9 mouse cellular contexts compared by ENCODE assay signal in the genomic region with DNA sequence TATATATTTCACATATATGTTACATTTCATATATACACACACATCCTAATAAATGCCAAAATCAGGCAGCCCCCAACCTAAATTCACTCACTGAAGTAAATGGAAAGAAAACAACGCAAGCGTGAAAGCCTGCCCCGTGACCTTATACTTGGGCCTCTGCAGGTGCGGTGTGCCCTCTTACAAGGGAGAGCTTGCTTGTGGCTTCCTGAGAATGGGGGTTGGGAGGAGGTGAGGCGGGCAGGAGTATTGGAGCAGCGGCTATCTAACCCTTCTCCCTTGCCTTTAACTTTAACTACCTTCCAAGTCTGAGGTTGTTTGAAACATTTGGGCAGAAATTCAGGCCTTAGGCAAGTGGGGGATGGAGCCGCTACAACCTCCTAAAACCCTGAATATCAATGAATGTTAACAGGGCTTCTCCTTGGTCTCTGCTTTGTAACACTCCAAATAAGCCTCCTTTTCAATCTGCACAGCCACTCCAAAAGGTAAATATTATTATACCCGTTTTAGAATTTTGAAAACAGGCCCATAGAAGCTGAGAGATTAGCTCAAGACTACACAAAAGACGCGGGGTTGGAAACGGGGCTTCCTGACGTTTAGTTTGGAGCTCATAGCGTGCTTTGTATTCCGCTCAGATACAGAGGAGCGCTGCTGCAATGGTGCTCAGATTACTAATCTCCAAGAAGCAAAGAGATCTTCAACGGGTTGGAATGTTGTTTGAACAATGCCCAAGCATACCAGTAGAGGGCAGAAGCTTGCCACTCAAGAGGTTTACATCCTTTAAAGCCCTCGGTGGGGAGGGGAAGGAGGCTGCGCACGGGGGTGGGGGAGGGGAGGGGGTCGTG. TPM values are rescaled to one million over a fixed set of nuclear protein-coding genes. Genes with fewer than 3 reads are reported as not detected.
DNase-seq lines count a peak whose midpoint lies in the region; ATAC-seq and TF ChIP-seq lines count a peak whose summit lies in the region.
"Had no signal": no experiment of that assay in that cellular context is flagged by ENCODE, and none has a peak within 500 bp of the region (broad histone marks: within the 10 kb centered on the region; RNA-seq: fewer than 3 reads in every experiment).

No protein-coding gene starts in this region.

- ATAC-seq in hindbrain, embryonic 12.5 days (ENCODE audit: low FRiP score), result peak; percentile 89

- no peaks in the 10 kb centered on the region for H3K9me3 ChIP-seq in hindbrain, embryonic 12.5 days (replicated peaks)

- no peaks in the 10 kb centered on the region for H3K27me3 ChIP-seq in cerebellum, adult 2 months (ENCODE audit: control insufficient read depth, insufficient read depth, low read length)
- no peaks in the 10 kb centered on the region for H3K27me3 ChIP-seq in hindbrain, embryonic 12.5 days

- no peaks in the 10 kb centered on the region for H3K4me1 ChIP-seq in cerebellum, adult 2 months (ENCODE audit: control insufficient read depth, insufficient read depth, low read length)
- H3K4me1 ChIP-seq in hindbrain, embryonic 12.5 days, result peaks cover 6% of the 10 kb centered on the region; the same call in 1 of the 2 replicates

- TF ChIP-seq CTCF in cerebellum, adult 2 months (IDR thresholded peaks at IDR 0.05; ENCODE audit: borderline replicate concordance, insufficient read depth, low read depth, low read length), result peak; percentile 48; the same call in 1 of the 2 replicates

- H3K4me2 ChIP-seq in hindbrain, embryonic 12.5 days (replicated peaks), result peak overlapping the region; percentile 34

- WGBS in cerebellum, adult 2 months, result 26% methylated on average over 20 of the region's 20 CpGs
- WGBS in hindbrain, embryonic 12.5 days, result 18% methylated on average over 17 of the region's 20 CpGs

- TF ChIP-seq POLR2A in cerebellum, adult 2 months (IDR thresholded peaks at IDR 0.05; ENCODE audit: borderline replicate concordance, insufficient read depth, low read length), result no peak

- H3K9ac ChIP-seq in hindbrain, embryonic 12.5 days, result no peak overlapping the region

- H3K36me3 ChIP-seq in hindbrain, embryonic 12.5 days, result no peaks in the 10 kb centered on the region

- peak; percentile 63 for DNase-seq in T-cell, adult 2 months (ENCODE audit: low spot score)
- peak; percentile 48 to 65 for DNase-seq in cerebellum, adult 2 months
- peak; percentile 76 to 94 for DNase-seq in frontal cortex, adult 2 months (ENCODE audit: extremely low spot score in 1 of 2, low spot score in 1 of 2)
- peak; percentile 91 for DNase-seq in layer of hippocampus, adult 9-10 months (ENCODE audit: low spot score)
- DNase-seq in lung, postnatal 25 days (ENCODE audit: low spot score), result peak; percentile 81
- DNase-seq in retina, postnatal 7 days (ENCODE audit: low read depth, low spot score), result peak; percentile 81
- DNase-seq in urinary bladder, postnatal 10 days (ENCODE audit: low spot score), result no peak

- H3K27ac ChIP-seq in cerebellum, adult 2 months (ENCODE audit: insufficient read depth, low read length), result no peak overlapping the region
- no peak overlapping the region for H3K27ac ChIP-seq in hindbrain, embryonic 12.5 days
- H3K27ac ChIP-seq: macrophage had no signal

- H3K4me3 ChIP-seq in cerebellum, adult 2 months (replicated peaks; ENCODE audit: insufficient read depth, low read depth, low read length), result no peak overlapping the region
- H3K4me3 ChIP-seq in hindbrain, embryonic 12.5 days, result no peak overlapping the region

RNA-seq across cellular contexts. Expression of gene Lbh, which starts 28.3 kb away (rescaled TPM):
- 42.9 and 50.2 TPM in 2 replicates for polyA plus RNA-seq in cerebellum, adult 2 months (2012; rRNA removed)
- polyA plus RNA-seq in frontal cortex, adult 2 months (2012; rRNA removed), result 52.0 and 53.0 TPM in 2 replicates
- 4.3 and 4.4 TPM in 2 replicates for polyA plus RNA-seq in hindbrain, embryonic 12.5 days (2016; fragmentation: Nextera tagmentation; extraction: Ambion mirVana)

RNA-seq across cellular contexts. Expression of gene Ypel5, which starts 53.5 kb away (rescaled TPM):
- polyA plus RNA-seq in cerebellum, adult 2 months (2012; rRNA removed), result 93.3 and 105 TPM in 2 replicates
- 105 and 109 TPM in 2 replicates for polyA plus RNA-seq in frontal cortex, adult 2 months (2012; rRNA removed)
- 80.7 and 88.9 TPM in 2 replicates for polyA plus RNA-seq in hindbrain, embryonic 12.5 days (2016; fragmentation: Nextera tagmentation; extraction: Ambion mirVana)
